Mouse (Mus musculus): ENCODE data around the gene Dnah14.

Dnah14 gene

DNA sequence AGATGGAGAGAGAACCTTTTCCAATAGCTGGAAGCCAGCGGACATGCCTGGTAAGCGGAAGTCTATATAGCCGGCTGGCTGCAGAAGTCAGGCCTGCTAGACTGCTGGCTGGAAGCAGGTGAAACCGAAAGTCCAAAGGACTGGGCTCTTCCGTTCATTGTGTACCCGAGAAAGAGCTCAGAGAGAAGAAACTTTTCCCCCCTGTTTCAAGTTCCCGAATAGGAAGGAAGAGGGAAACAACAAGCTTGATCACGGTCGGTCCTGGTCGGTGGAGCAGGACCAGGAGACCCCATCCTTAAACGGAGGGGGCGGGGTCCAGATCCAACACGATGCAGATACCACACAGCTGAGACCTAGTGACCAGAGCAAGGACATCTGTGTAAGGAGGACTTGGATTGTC is 276.1 kb downstream of the Dnah14 start:
- no peak for DNase-seq (ENCODE audit: low spot score in 2 of 2)

- peak; percentile 59 to 68 for DNase-seq (ENCODE audit: low spot score in 2 of 2)
These were observed 276.9 kb downstream of the Dnah14 start for GRCm38 (mm10) chr1:181853081-181853736.

GRCm38 (mm10) chr1:181854829-181855228 is 278.5 kb downstream of the Dnah14 start:
- DNase-seq (ENCODE audit: low spot score in 2 of 2) = no peak

GRCm38 (mm10) chr1:181856329-181856728 is 280.0 kb downstream of the Dnah14 start:
- no peak for DNase-seq (ENCODE audit: low spot score in 2 of 2)

GRCm38 (mm10) chr1:181860659-181861058 is 284.3 kb downstream of the Dnah14 start:
- peak; percentile 65 to 70 for DNase-seq (ENCODE audit: low spot score in 2 of 2)

DNA sequence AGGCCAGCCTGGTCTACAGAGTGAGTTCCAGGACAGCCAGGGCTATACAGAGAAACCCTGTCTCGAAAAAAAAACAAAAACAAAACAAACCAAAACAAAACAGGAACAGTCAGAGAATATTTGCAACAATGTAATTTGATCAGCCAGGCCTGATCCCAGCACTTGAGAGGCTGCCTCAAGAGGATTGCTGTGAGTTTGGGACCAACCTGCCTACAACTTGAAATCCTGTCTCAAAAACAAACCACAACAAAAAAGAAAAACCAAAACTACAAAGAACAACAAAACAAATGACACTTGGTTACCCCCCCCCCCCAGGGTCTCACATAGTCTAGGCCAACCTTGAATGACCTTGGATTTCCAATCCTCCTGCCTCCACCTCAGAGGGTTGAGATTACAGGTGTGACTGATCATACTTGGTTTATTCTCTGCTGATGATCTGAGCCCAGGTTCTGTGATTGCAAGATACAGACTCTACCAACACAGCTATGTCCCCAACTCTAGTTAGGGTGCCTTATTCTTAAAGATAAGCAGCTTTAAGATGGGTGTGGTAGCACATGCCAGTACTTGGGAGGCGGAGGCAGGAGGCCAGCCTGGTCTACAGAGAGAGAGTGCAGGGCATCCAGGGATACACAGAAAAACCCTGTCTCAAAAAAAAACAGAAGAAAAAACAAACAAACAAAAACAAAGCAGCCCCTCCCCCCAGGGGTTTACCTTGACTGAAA is 285.0 kb downstream of the Dnah14 start:
- no peak for DNase-seq (ENCODE audit: low spot score in 2 of 2)

DNA sequence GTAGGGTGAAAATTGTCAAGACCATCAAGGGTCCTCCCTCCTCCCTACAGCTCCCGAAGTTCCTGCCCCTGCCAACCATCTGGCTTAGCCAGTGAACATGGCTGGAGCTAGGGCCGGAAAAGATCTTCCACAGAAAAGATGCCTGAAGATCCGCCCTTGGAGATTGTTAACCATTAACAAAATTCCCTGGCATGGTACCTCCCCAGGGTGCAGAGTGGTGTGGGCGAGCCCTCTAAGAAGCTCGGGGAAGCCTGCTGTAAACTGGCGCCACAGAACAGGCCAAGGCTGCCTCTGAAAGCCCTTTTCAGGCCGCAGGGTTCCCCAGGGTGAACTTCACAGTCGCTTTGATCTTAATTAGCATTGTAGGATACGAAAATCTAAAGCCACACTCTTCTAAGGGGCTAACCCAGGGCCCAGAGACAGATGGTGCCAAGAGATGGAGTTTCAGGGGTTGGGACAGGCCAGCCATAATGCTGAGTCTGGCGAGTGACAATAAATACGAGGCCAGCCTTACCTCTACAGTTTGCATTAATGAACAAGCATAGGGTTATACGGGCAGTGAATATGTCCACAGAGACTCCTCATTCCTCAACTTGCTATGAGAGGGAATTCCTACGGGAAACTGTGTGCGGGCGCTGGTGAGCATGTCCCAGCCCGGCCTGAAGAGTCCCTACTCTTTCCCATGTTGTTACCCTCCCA is 286.5 kb downstream of the Dnah14 start:
- DNase-seq (ENCODE audit: low spot score in 2 of 2) = no peak

DNA sequence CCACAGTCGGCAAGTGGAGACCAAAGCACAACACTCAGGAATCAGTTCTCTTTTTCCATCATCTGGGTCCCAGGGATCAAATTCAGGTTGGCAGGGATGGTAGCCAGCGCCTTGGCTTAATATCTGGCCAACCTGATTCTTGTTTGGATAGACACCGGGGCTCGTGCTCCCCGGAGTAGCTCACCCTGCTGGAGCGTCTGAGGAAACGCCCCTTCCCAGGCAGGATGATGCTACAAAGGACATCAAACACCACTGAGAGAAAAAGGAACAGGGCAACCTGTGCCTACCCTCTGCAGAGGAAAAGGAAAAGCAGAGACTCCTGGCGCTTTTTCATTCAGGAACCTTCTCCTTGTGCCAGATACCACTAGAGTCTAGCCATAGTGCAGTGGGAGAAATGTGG is 287.1 kb downstream of the Dnah14 start:
- DNase-seq (ENCODE audit: low spot score in 2 of 2) = no peak

All from spleen, postnatal 14 days (tissue).